Comparison of ENCODE assay signal across 27 mouse cellular contexts in genomic region chr4:135689797-135690196, GRCm38 (mm10). TPM values are rescaled to one million over a fixed set of nuclear protein-coding genes. Genes with fewer than 3 reads are reported as not detected.
"Had no signal": no experiment of that assay in that cellular context is flagged by ENCODE, and none has a peak within 500 bp of the region (broad histone marks: within the 10 kb centered on the region; RNA-seq: fewer than 3 reads in every experiment).

No protein-coding gene starts in this region.

- H3K27ac ChIP-seq: left cerebral cortex, adult 2 months; limb, embryonic 10.5 days; limb, embryonic 12.5 days; limb, embryonic 13.5 days; limb, embryonic 15.5 days; liver, embryonic 12.5 days; liver, embryonic 13.5 days; liver, embryonic 14.5 days; liver, embryonic 15.5 days; lung, embryonic 15.5 days; macrophage; midbrain, embryonic 10.5 days; midbrain, embryonic 12.5 days; midbrain, embryonic 13.5 days; midbrain, embryonic 15.5 days had no signal

- H3K36me3 ChIP-seq: limb, embryonic 10.5 days; limb, embryonic 12.5 days; limb, embryonic 13.5 days; limb, embryonic 15.5 days; liver, embryonic 12.5 days; liver, embryonic 13.5 days; liver, embryonic 15.5 days; lung, embryonic 15.5 days; midbrain, embryonic 10.5 days; midbrain, embryonic 12.5 days; midbrain, embryonic 13.5 days; midbrain, embryonic 15.5 days had no signal

- DNase-seq: left cerebral cortex, postnatal 4 days; liver; liver, embryonic 13.5 days; liver, postnatal 0 days; lung, embryonic 14.5 days; midbrain, embryonic 14.5 days had no signal

- H3K4me3 ChIP-seq: left cerebral cortex, adult 2 months; limb, embryonic 10.5 days; limb, embryonic 12.5 days; limb, embryonic 13.5 days; limb, embryonic 15.5 days; liver, embryonic 12.5 days; liver, embryonic 13.5 days; liver, embryonic 15.5 days; lung, embryonic 15.5 days; megakaryocyte, embryonic 14.5 days; midbrain, embryonic 10.5 days; midbrain, embryonic 12.5 days; midbrain, embryonic 13.5 days; midbrain, embryonic 15.5 days; myocyte had no signal

RNA-seq across cellular contexts. Expression of gene Ifnlr1, which starts 3.7 kb away (rescaled TPM):
- polyA plus RNA-seq: myocyte had no signal

RNA-seq across cellular contexts. Expression of gene Il22ra1, which starts 38.2 kb away (rescaled TPM):
- polyA plus RNA-seq: limb, embryonic 10.5 days; limb, embryonic 11.5 days; limb, embryonic 12.5 days; limb, embryonic 13.5 days; lung, embryonic 14.5 days; lung, postnatal 0 days; macrophage; midbrain, embryonic 10.5 days; midbrain, embryonic 11.5 days; midbrain, embryonic 12.5 days; midbrain, embryonic 13.5 days; midbrain, embryonic 14.5 days; midbrain, embryonic 15.5 days; midbrain, embryonic 16.5 days; midbrain, postnatal 0 days had no signal
